Mouse (Mus musculus) forebrain, embryonic 11.5 days (tissue): ENCODE data around the gene Ndufs7. TPM values are rescaled to one million over a fixed set of nuclear protein-coding genes. Genes with fewer than 3 reads are reported as not detected.

ENCODE experiments used
- ATAC-seq: fragments of 200-750 bp; cut with Nextera tagmentation; replicated peaks from 2 replicates; pipeline ENCODE4 v1.8.0; 2017; ENCODE audit warnings: moderate TSS enrichment; ENCODE audit not compliant: low FRiP score
- DNase-seq: peaks from one replicate; pipeline ENCODE4 v3.0.0-alpha.2; 2017; ENCODE audit warnings: low spot score
- H3K27ac ChIP-seq: fragments of 300-500 bp; sonication (generic); 2 replicates; pipeline ENCODE4 v1.5.1; 2014; ENCODE audit warnings: low read depth, low read length
- H3K27me3 ChIP-seq: fragments of 300-500 bp; sonication (generic); 2 replicates; pipeline ENCODE4 v1.6.1; 2014; ENCODE audit warnings: mild to moderate bottlenecking, low read length, mixed read lengths; ENCODE audit not compliant: control insufficient read depth, insufficient read depth
- H3K36me3 ChIP-seq: fragments of 300-500 bp; sonication (generic); 2 replicates; pipeline ENCODE4 v1.6.1; 2014; ENCODE audit warnings: mild to moderate bottlenecking, low read length, moderate library complexity, mixed read lengths; ENCODE audit not compliant: control insufficient read depth, insufficient read depth
- H3K4me1 ChIP-seq: fragments of 300-500 bp; sonication (generic); replicated peaks from 2 replicates; pipeline ENCODE4 v1.6.1; 2014; ENCODE audit warnings: low read length, mixed read lengths; ENCODE audit not compliant: control insufficient read depth, insufficient read depth
- H3K4me2 ChIP-seq: fragments of 300-500 bp; sonication (generic); 2 replicates; pipeline ENCODE4 v1.6.1; 2014; ENCODE audit warnings: low read depth, mild to moderate bottlenecking, low read length, moderate library complexity, mixed read lengths; ENCODE audit not compliant: severe bottlenecking
- H3K4me3 ChIP-seq: fragments of 300-500 bp; sonication (generic); 2 replicates; pipeline ENCODE4 v1.5.1; 2014; ENCODE audit warnings: low read depth, low read length
- H3K9ac ChIP-seq: fragments of 300-500 bp; sonication (generic); 2 replicates; pipeline ENCODE4 v1.6.1; 2014; ENCODE audit warnings: low read length
- H3K9me3 ChIP-seq: fragments of 300-500 bp; sonication (generic); 2 replicates; pipeline ENCODE4 v1.6.1; 2016; ENCODE audit warnings: low read length, mixed read lengths; ENCODE audit not compliant: control insufficient read depth
- WGBS: fragments of 180-500 bp; shearing (Covaris S2); extraction: QIAGEN DNeasy Blood & Tissue Kit; methylation state at CpG from one replicate; pipeline ENCODE4 v1.1.7; 2014; 5-methylcytosine and 5-hydroxymethylcytosine counted together
- polyA plus RNA-seq: library from polyadenylated mRNA; unstranded; fragments of >200 nt; fragmentation: Nextera tagmentation; extraction: Ambion mirVana; gene quantifications from 2 replicates; pipeline ENCODE4 v1.2.1, GENCODE M21; 2014

The Ndufs7 gene
- polyA plus RNA-seq, 1 experiment from 2014 or later: 219 TPM

- H3K36me3 ChIP-seq: peaks cover 14% of the 10 kb centered on the region; the same call in 1 of the 2 replicates
- H3K9me3 ChIP-seq: no peaks in the 10 kb centered on the region
- 0 out of 2 replicates have a peak, but pooled peaks cover under 1% of the 10 kb centered on the region for H3K4me1 ChIP-seq
- WGBS: 97% methylated on average over 3 of the region's 3 CpGs
- no peak for ATAC-seq
- no peak overlapping the region for H3K4me3 ChIP-seq
- H3K27ac ChIP-seq: no peak overlapping the region
- no peak overlapping the region for H3K9ac ChIP-seq
- no peak overlapping the region for H3K4me2 ChIP-seq
- no peak for DNase-seq
- H3K27me3 ChIP-seq: no peaks in the 10 kb centered on the region
Observed at GRCm38 (mm10) chr10:80273847-80274246, 24.9 kb downstream of the Ndufs7 start.

GRCm38 (mm10) chr10:80276238-80276637 lies 27.3 kb downstream of the Ndufs7 start:
- H3K9ac ChIP-seq: no peak overlapping the region
- no peak for ATAC-seq
- H3K27ac ChIP-seq: no peak overlapping the region
- H3K27me3 ChIP-seq: no peaks in the 10 kb centered on the region
- DNase-seq: no peak
- no peak overlapping the region for H3K4me2 ChIP-seq
- 89% methylated on average over 5 of the region's 5 CpGs for WGBS
- no peak overlapping the region for H3K4me3 ChIP-seq
- H3K36me3 ChIP-seq: peaks cover 22% of the 10 kb centered on the region
- no peaks in the 10 kb centered on the region for H3K4me1 ChIP-seq
- H3K9me3 ChIP-seq: no peaks in the 10 kb centered on the region

- no peak overlapping the region for H3K4me3 ChIP-seq
- DNase-seq (no peak), ATAC-seq (no peak)
- peaks cover 22% of the 10 kb centered on the region for H3K36me3 ChIP-seq
- no peaks in the 10 kb centered on the region for H3K27me3 ChIP-seq
- no peak overlapping the region for H3K4me2 ChIP-seq
- no peaks in the 10 kb centered on the region for H3K4me1 ChIP-seq
- H3K9ac ChIP-seq: no peak overlapping the region
- H3K27ac ChIP-seq: no peak overlapping the region
- WGBS: 94% methylated on average over 9 of the region's 9 CpGs
- no peaks in the 10 kb centered on the region for H3K9me3 ChIP-seq
Observed at GRCm38 (mm10) chr10:80278390-80278789, 29.5 kb downstream of the Ndufs7 start.

GRCm38 (mm10) chr10:80279273-80279672 lies 30.4 kb downstream of the Ndufs7 start:
- ATAC-seq (no peak), DNase-seq (no peak)
- no peak overlapping the region for H3K4me2 ChIP-seq
- no peak overlapping the region for H3K27ac ChIP-seq
- H3K27me3 ChIP-seq: no peaks in the 10 kb centered on the region
- 90% methylated on average over 12 of the region's 12 CpGs for WGBS
- no peaks in the 10 kb centered on the region for H3K4me1 ChIP-seq
- H3K9ac ChIP-seq: no peak overlapping the region
- H3K36me3 ChIP-seq: peaks cover 22% of the 10 kb centered on the region
- H3K4me3 ChIP-seq: no peak overlapping the region
- no peaks in the 10 kb centered on the region for H3K9me3 ChIP-seq

- H3K9ac ChIP-seq: no peak overlapping the region
- H3K27me3 ChIP-seq: no peaks in the 10 kb centered on the region
- 83% methylated on average over 7 of the region's 7 CpGs for WGBS
- H3K36me3 ChIP-seq: peaks cover 27% of the 10 kb centered on the region
- DNase-seq (no peak), ATAC-seq (no peak)
- no peak overlapping the region for H3K27ac ChIP-seq
- no peak overlapping the region for H3K4me2 ChIP-seq
- H3K4me1 ChIP-seq: no peaks in the 10 kb centered on the region
- no peaks in the 10 kb centered on the region for H3K9me3 ChIP-seq
- no peak overlapping the region for H3K4me3 ChIP-seq
Observed at GRCm38 (mm10) chr10:80281304-80281703, 32.4 kb downstream of the Ndufs7 start.

GRCm38 (mm10) chr10:80281921-80282371 lies 33.0 kb downstream of the Ndufs7 start:
- WGBS: 85% methylated on average over 8 of the region's 8 CpGs
- no peaks in the 10 kb centered on the region for H3K27me3 ChIP-seq
- no peaks in the 10 kb centered on the region for H3K9me3 ChIP-seq
- no peaks in the 10 kb centered on the region for H3K4me1 ChIP-seq
- no peak overlapping the region for H3K4me3 ChIP-seq
- peaks cover 26% of the 10 kb centered on the region for H3K36me3 ChIP-seq
- H3K4me2 ChIP-seq: no peak overlapping the region
- ATAC-seq: no peak
- H3K9ac ChIP-seq: no peak overlapping the region
- no peak for DNase-seq
- H3K27ac ChIP-seq: no peak overlapping the region

GRCm38 (mm10) chr10:80282481-80283441 lies 33.8 kb downstream of the Ndufs7 start:
- H3K27me3 ChIP-seq: no peaks in the 10 kb centered on the region
- H3K4me3 ChIP-seq: no peak overlapping the region
- 89% methylated on average over 20 of the region's 20 CpGs for WGBS
- no peaks in the 10 kb centered on the region for H3K9me3 ChIP-seq
- no peak overlapping the region for H3K27ac ChIP-seq
- DNase-seq: no peak
- no peak overlapping the region for H3K4me2 ChIP-seq
- ATAC-seq: no peak
- H3K36me3 ChIP-seq: peaks cover 21% of the 10 kb centered on the region
- no peaks in the 10 kb centered on the region for H3K4me1 ChIP-seq
- no peak overlapping the region for H3K9ac ChIP-seq

- Histone ChIP-seq H3K4me3 (no peak overlapping the region), H3K9me3 (no peaks in the 10 kb centered on the region), H3K27me3 (no peaks in the 10 kb centered on the region), H3K27ac (no peak overlapping the region), H3K36me3 (peaks cover 5% of the 10 kb centered on the region; the same call in 1 of the 2 replicates), H3K9ac (no peak overlapping the region), H3K4me1 (no peaks in the 10 kb centered on the region), H3K4me2 (no peak overlapping the region)
- ATAC-seq (no peak), DNase-seq (no peak)
- 86% methylated on average over 11 of the region's 15 CpGs for WGBS
Observed at GRCm38 (mm10) chr10:80285222-80286070, 36.5 kb downstream of the Ndufs7 start.
